Mouse (Mus musculus) stomach, embryonic 14.5 days (tissue): ENCODE results near the gene Slc30a9. TPM values are rescaled to one million over a fixed set of nuclear protein-coding genes. Genes with fewer than 3 reads are reported as not detected.

Experiments used
- ATAC-seq: fragments of 200-750 bp; cut with Nextera tagmentation; 2 replicates; pipeline ENCODE4 v1.8.0; 2017; ENCODE audit warnings: low read depth, moderate TSS enrichment; ENCODE audit not compliant: insufficient number of reproducible peaks, insufficient read depth, low FRiP score
- H3K27ac ChIP-seq: fragments of 300-500 bp; sonication (generic); 2 replicates; pipeline ENCODE4 v1.5.1; 2014; ENCODE audit warnings: mild to moderate bottlenecking, low read length, moderate library complexity, mixed read lengths
- H3K27me3 ChIP-seq: fragments of 300-500 bp; sonication (generic); 2 replicates; pipeline ENCODE4 v1.6.1; 2014; ENCODE audit warnings: low read length, control low read depth, mixed read lengths; ENCODE audit not compliant: control insufficient read depth, insufficient read depth
- H3K36me3 ChIP-seq: fragments of 300-500 bp; sonication (generic); 2 replicates; pipeline ENCODE4 v1.6.1; 2014; ENCODE audit warnings: mild to moderate bottlenecking, control low read depth, low read length, moderate library complexity, mixed read lengths; ENCODE audit not compliant: control insufficient read depth, insufficient read depth
- H3K4me1 ChIP-seq: fragments of 300-500 bp; sonication (generic); 2 replicates; pipeline ENCODE4 v1.6.1; 2014; ENCODE audit warnings: low read length, control low read depth, mixed read lengths; ENCODE audit not compliant: control insufficient read depth, insufficient read depth
- H3K4me2 ChIP-seq: fragments of 300-500 bp; sonication (generic); replicated peaks from 2 replicates; pipeline ENCODE4 v1.6.1; 2014; ENCODE audit warnings: low read depth, low read length, control low read depth
- H3K4me3 ChIP-seq: fragments of 300-500 bp; sonication (generic); 2 replicates; pipeline ENCODE4 v1.5.1; 2014; ENCODE audit warnings: low read depth, low read length, control low read depth
- H3K9ac ChIP-seq: fragments of 300-500 bp; sonication (generic); replicated peaks from 2 replicates; pipeline ENCODE4 v1.6.1; 2014; ENCODE audit warnings: low read depth, mild to moderate bottlenecking, control low read depth, low read length, moderate library complexity, mixed read lengths
- H3K9me3 ChIP-seq: fragments of 300-500 bp; sonication (generic); 2 replicates; pipeline ENCODE4 v1.6.1; 2016; ENCODE audit warnings: low read depth, low read length, control low read depth; ENCODE audit not compliant: control insufficient read depth
- WGBS: fragments of 180-500 bp; shearing (Covaris S2); extraction: QIAGEN DNeasy Blood & Tissue Kit; methylation state at CpG from one replicate; pipeline ENCODE4 v1.1.7; 2014; 5-methylcytosine and 5-hydroxymethylcytosine counted together
- polyA plus RNA-seq: library from polyadenylated mRNA; unstranded; fragments of >200 nt; fragmentation: Nextera tagmentation; extraction: Ambion mirVana; gene quantifications from 2 replicates; pipeline ENCODE4 v1.2.1, GENCODE M21; 2014

Gene Slc30a9
- polyA plus RNA-seq, 1 experiment from 2014 or later, result 102 TPM

GRCm38 (mm10) chr5:67301722-67302331, 4.9 kb upstream of the Slc30a9 start:
- Histone ChIP-seq H3K9me3 (no peaks in the 10 kb centered on the region), H3K9ac (no peak overlapping the region), H3K27ac (no peak overlapping the region), H3K36me3 (no peaks in the 10 kb centered on the region), H3K27me3 (no peaks in the 10 kb centered on the region), H3K4me1 (no peaks in the 10 kb centered on the region), H3K4me3 (no peak overlapping the region), H3K4me2 (no peak overlapping the region)
- ATAC-seq, result no peak
- WGBS, result 72% methylated on average over 8 of the region's 8 CpGs

GRCm38 (mm10) chr5:67303816-67304215, 2.9 kb upstream of the Slc30a9 start:
- Histone ChIP-seq H3K4me1 (0 out of 2 replicates have a peak, but pooled peaks cover 4% of the 10 kb centered on the region), H3K36me3 (no peaks in the 10 kb centered on the region), H3K9ac (no peak overlapping the region), H3K27me3 (no peaks in the 10 kb centered on the region), H3K27ac (no peak overlapping the region), H3K4me2 (no peak overlapping the region), H3K9me3 (no peaks in the 10 kb centered on the region), H3K4me3 (no peak overlapping the region)
- 78% methylated on average over 1 of the region's 1 CpGs for WGBS
- no peak for ATAC-seq

DNA sequence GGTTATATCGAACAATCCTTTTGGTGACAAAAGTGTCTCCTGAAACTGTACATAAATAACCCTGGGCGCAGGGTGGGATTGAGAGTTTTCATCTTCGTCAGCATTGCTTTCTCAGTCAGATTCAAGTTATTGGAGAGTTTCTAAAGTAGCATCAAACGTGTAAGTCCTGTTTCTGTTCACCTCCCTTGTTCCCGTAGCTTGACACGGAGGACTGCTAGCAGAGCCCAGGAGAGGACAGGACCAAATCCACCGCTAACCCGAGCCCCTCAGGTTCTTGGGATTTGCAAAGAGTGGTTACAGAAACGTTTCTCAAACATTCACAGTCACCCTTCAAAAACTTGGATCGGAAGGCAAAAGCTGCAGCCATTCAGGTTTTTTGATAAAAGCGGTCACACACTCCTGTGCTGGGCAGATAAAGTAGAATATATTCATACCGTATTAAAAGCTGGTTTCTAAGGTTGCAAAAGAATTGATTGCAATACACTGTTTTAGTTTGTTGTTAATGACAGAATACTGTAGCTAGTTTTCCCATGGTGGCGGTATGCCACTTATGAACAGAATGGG, 986 bp downstream of the Slc30a9 start:
- Histone ChIP-seq H3K4me2 (peak overlapping the region; percentile 63), H3K9me3 (no peaks in the 10 kb centered on the region), H3K4me1 (0 out of 2 replicates have a peak, but pooled peaks cover 4% of the 10 kb centered on the region), H3K4me3 (peak overlapping the region; percentile 97), H3K9ac (peak overlapping the region; percentile 94), H3K27me3 (no peaks in the 10 kb centered on the region), H3K27ac (no peak overlapping the region), H3K36me3 (peaks cover 7% of the 10 kb centered on the region; the same call in 1 of the 2 replicates)
- no peak for ATAC-seq
- 30% methylated on average over 13 of the region's 13 CpGs for WGBS

- no peak overlapping the region for H3K27ac ChIP-seq
- H3K4me2 ChIP-seq, result no peak overlapping the region
- H3K9me3 ChIP-seq, result no peaks in the 10 kb centered on the region
- H3K9ac ChIP-seq, result no peak overlapping the region
- H3K4me3 ChIP-seq, result no peak overlapping the region
- H3K36me3 ChIP-seq, result peaks cover 9% of the 10 kb centered on the region; the same call in 1 of the 2 replicates
- H3K27me3 ChIP-seq, result no peaks in the 10 kb centered on the region
- 0 out of 2 replicates have a peak, but pooled peaks cover 4% of the 10 kb centered on the region for H3K4me1 ChIP-seq
- WGBS, result 77% methylated on average over 3 of the region's 3 CpGs
- no peak for ATAC-seq
These were observed 5.2 kb downstream of the Slc30a9 start for GRCm38 (mm10) chr5:67311811-67312521.

DNA sequence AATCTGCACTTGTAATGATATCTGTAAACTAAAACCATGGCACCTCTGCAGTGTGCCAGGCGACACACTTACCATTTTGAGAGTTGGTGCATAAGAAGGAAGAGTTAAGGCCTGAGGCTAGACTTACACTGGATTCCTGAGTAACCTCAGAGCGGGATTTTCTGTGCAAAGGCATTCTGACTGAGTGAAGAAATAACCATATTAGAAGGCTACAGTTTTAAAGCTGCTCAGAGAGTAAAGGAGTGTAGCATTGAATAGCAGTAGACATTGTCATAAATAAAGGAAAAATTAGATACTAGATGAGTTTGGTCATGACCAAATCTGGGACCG, 5.7 kb downstream of the Slc30a9 start:
- H3K36me3 ChIP-seq, result peaks cover 9% of the 10 kb centered on the region; the same call in 1 of the 2 replicates
- no peak for ATAC-seq
- no peak overlapping the region for H3K27ac ChIP-seq
- no peak overlapping the region for H3K4me3 ChIP-seq
- no peak overlapping the region for H3K9ac ChIP-seq
- no peak overlapping the region for H3K4me2 ChIP-seq
- 0 out of 2 replicates have a peak, but pooled peaks cover 4% of the 10 kb centered on the region for H3K4me1 ChIP-seq
- 89% methylated on average over 3 of the region's 3 CpGs for WGBS
- no peaks in the 10 kb centered on the region for H3K27me3 ChIP-seq
- no peaks in the 10 kb centered on the region for H3K9me3 ChIP-seq

GRCm38 (mm10) chr5:67321656-67322268, 15.0 kb downstream of the Slc30a9 start:
- no peak for ATAC-seq
- 85% methylated on average over 17 of the region's 17 CpGs for WGBS

GRCm38 (mm10) chr5:67324032-67324431, 17.3 kb downstream of the Slc30a9 start:
- H3K9ac ChIP-seq, result no peak overlapping the region
- no peaks in the 10 kb centered on the region for H3K4me1 ChIP-seq
- WGBS, result 38% methylated on average over 1 of the region's 1 CpGs
- H3K27ac ChIP-seq, result no peak overlapping the region
- H3K4me3 ChIP-seq, result no peak overlapping the region
- H3K36me3 ChIP-seq, result peaks cover under 1% of the 10 kb centered on the region; the same call in 1 of the 2 replicates
- no peaks in the 10 kb centered on the region for H3K9me3 ChIP-seq
- no peak overlapping the region for H3K4me2 ChIP-seq
- no peak for ATAC-seq
- no peaks in the 10 kb centered on the region for H3K27me3 ChIP-seq

More at GRCm38 (mm10) chr5:67321656-67322268, 15.0 kb downstream of the Slc30a9 start:
- no peaks in the 10 kb centered on the region for H3K9me3 ChIP-seq
- H3K27me3 ChIP-seq, result no peaks in the 10 kb centered on the region
- H3K36me3 ChIP-seq, result peaks cover 3% of the 10 kb centered on the region; the same call in 1 of the 2 replicates
- no peaks in the 10 kb centered on the region for H3K4me1 ChIP-seq
- no peak overlapping the region for H3K4me3 ChIP-seq
- no peak overlapping the region for H3K27ac ChIP-seq
- H3K9ac ChIP-seq, result no peak overlapping the region
- H3K4me2 ChIP-seq, result no peak overlapping the region

DNA sequence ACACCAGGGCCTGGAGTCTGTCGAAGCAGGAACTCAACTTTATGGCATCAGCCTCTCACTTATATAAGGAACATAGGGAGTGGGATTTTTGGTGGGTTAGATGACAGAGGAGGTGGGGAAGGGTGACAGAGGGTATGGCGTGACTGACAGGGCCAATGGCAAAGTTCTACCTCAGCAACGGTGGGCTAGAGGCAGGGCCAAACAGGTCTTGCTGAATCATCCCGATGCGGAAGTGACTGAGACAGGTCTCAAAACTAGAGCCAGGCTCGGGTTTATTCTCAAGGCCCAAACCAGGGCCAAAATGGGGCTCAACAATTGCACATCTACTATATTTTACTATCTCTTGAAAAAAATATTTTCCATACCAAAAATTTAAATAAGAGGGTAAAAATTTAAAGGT, 34.1 kb downstream of the Slc30a9 start:
- peaks cover 30% of the 10 kb centered on the region for H3K36me3 ChIP-seq
- no peak overlapping the region for H3K9ac ChIP-seq

More for the DNA sequence above, 34.1 kb downstream of the Slc30a9 start:
- Histone ChIP-seq H3K27me3 (no peaks in the 10 kb centered on the region), H3K4me1 (no peaks in the 10 kb centered on the region), H3K4me3 (no peak overlapping the region), H3K4me2 (no peak overlapping the region), H3K27ac (no peak overlapping the region), H3K9me3 (no peaks in the 10 kb centered on the region)
- WGBS, result 93% methylated on average over 6 of the region's 6 CpGs
- no peak for ATAC-seq
